Mouse (Mus musculus) left cerebral cortex, postnatal 10 days (tissue): ENCODE results near the gene Pet100. TPM values are rescaled to one million over a fixed set of nuclear protein-coding genes. Genes with fewer than 3 reads are reported as not detected.
"Not testable (repeated sequence)": the region's sequence is repeated elsewhere in the genome, so short reads cannot be mapped to it uniquely, and the experiment has no call there.

Source experiments
- DNase-seq, 2 experiments: peaks; one replicate each; pipeline ENCODE4 v3.0.0; 2021 to 2022; ENCODE audit warnings: low spot score in 2 of 2, mixed read lengths in 1 of 2; ENCODE audit errors: extremely low spot score in 1 of 2
- intact Hi-C: fragments of 180-260 bp; cut with DNase I; formaldehyde crosslinking; loops from one replicate; pipeline ENCODE4 v1.15.1; 2025
- total RNA-seq, 2 experiments: library from RNA; stranded (reverse); gene quantifications; 2 replicates each; pipeline ENCODE4 v1.2.3; 2021

Gene Pet100
- 10 to 100 TPM; 78.6 to 80.1 TPM for total RNA-seq

DNA sequence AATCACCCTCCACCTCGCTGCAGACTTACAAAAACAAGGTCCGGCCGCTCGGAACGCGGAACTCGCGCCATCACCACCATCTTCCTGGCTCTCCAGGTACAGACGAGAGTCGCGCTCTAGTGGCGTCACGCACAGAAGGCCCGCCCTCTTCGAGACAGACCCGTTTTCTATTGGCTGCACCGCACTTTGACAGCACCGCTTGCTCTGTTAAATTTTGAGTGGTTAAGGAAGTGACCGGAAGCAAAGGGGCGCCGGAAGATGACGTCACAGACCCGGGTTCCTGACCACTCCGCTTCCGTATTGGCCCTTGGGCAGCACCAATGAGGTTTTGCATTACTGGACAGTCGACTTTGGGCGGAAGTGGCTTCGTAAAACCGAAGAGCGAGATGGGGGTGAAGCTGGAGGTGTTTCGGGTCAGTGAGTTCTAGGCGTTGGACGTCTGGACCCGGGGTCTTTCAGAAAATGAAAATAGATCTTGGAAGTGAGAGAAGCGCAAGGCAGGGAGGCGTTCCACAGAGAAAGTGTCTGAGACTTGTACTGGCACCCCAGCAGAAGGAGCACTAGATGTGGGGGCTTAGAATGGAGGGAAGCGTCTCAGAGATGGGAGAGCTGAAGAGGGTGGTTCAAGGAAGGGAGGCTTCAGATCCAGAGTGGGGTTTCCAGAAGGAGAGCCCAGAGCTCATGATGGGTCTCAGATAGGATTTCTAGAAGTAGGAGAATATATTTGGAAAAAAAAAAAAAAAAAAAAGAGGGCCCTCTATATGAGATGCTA lies at the start of gene Pet100, which contains the start of gene Xab2:
TSS of gene Pet100 (plus strand) at position 350 of the 772 bp plus-strand sequence.
TSS of gene Xab2 (minus strand) at position 118 of the 772 bp plus-strand sequence.
- peak; percentile 99 for DNase-seq
- intact Hi-C loops: no loop called here

DNA sequence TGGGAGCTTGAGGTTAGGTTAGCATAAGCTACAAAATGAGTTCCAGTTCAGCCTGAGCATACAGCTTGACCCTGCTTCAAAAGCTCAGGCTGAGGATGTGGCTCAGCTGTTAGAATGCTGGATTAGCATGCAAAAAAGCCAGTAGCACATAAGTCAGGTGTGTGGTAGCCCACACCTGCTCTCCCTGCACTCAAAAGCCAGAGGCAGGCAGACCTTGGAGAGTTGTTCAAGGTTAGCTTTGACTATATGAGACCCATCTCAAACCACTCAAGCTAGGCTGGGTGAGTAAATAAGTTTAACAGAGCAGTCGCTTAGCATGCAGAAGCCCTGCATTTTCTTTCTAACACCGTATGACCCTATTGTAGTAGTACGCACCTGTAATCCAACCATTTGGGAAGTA lies 46.8 kb upstream of the Pet100 start:
- DNase-seq: no peak
- intact Hi-C loops: no loop called here

DNA sequence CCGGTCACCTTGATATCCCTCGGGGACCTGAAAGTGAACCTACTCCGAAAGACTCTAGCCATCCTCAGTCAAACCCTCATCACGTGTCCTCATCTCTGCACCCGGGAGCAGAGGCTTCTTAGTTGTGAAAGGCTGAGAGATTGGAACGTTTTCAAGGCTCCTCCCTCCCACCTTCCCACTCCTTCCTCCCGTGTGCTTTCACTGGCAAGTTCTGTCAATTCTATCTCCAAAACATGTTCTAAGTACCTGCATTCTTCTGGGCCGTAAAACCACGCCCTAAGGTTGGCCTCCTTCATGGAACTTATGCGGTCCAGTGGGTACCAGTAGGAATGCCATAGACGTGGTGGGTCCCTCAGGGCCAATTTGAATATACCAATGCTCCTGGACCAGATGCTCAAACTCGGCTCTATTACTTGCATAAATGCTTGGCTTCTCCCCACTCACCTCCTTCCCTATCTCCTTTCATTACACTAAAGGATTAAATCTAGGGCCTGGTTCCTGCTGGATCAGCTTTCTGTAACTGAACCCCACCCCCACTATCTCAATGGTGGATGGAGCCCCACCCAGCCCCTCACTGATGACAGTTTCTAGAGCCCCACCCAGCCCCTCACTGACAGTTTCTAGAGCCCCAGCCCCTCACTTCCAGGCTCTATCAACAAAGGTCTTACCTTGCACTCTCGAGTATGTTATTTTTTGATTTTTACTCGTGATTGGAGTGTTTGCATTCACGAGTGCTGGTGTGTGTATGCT lies 45.0 kb upstream of the Pet100 start:
- intact Hi-C loops: no loop called here

DNA sequence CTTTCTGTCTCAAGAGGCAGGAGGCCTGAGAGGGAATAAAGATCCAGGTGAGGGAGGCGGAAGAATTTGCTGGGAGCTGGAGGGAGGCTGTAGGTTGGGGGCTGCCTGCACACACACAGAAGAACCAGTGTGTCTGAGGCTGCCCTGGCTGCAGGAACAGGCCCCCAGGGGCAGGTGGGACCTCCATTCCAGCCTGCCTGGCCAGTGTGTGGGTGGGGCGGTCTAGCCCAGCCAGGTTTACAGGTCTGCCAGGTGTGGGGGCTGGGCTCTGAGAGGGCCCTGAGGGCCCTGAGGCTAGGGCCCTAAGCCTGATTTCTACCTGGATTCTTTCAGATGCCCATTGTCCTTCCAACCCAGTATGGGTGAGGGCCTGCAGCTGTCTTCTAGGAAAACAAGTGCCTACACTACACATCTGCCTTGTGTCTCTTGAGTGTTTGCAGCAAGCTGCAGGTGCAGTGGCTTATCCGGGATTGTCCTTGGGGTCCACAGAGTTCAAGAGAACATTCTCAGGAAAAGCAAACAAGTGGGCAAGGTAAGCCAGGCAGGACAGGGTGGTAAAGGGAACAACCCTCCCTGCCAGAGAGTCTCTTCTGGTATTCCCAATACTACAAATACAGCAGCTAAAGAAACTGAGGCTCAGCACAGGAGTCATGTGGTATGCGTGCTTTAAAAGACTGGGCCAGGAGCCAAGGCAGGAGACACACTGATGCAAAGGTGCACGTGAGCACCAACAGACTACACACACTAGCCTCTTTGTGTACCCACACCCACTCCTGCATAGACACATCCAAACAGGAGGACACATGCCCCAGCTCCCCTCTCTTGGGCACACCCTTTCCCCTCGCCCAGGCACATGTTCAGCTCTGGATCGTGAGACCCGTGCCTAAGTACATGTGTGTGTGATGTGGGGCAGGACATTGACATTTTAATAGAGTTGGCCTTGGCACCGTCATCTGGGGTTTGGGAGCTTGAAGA lies 41.7 kb upstream of the Pet100 start:
- intact Hi-C loops: no loop called here
- DNase-seq: no peak

More for the DNA sequence above, 45.0 kb upstream of the Pet100 start:
- no peak for DNase-seq

DNA sequence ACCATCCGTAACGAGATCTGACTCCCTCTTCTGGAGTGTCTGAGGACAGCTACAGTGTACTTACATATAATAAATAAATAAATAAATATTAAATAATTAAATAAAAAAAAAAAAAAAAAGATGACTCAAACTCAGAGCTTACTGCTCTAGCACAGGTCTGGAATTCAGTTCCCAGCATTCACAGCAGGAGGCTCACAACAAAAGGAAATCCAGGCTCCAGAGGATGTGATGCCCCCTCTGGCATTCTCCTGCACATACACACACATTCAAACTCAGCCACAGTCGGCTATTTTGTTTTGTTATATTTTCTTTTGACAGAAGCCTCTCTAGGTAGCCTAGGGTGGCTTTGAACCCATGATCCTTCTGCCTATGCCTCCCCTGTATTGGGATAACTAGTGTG lies 39.4 kb upstream of the Pet100 start:
- DNase-seq, intact Hi-C loops: not testable (repeated sequence)

DNA sequence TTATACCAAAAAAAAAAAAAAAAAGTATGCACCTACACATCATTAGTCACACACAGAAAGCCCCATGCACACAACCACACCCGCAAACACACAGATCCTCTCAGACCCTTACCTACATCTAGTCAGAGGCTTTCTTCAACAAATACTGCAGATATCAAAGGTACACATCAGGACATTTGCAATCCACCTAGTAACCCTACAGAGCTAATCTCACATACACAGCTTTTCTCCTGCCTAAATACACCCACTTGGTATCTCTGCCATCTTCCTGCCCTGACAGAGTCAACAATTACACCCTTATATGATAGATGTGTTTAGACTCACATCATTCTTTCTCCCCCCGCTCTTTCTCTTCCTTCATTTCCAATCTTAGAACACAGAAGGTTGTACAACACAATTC lies 34.9 kb upstream of the Pet100 start:
- no peak for DNase-seq
- intact Hi-C loops: no loop called here

DNA sequence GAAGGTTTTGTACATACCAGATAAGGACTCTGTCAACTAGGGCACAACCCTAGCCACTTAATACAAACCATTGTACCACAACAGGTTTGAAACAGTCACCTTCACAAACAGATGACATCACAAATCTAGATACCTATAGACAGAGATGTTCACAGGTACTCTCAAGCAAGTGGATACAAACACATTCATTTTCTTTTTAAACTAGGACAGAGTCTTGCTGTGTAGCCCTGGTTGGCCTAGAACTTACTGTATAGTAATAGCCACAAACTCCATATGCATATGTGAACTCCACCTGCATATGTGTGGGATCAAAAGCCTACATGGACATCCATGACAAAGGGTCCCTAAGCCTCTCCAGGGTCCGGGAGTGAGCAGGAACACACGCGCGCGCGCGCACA lies 34.4 kb upstream of the Pet100 start, which contains the start of gene Camsap3:
TSS of gene Camsap3 (plus strand) at position 301 of the 398 bp plus-strand sequence.
- intact Hi-C loops: no loop called here

DNA sequence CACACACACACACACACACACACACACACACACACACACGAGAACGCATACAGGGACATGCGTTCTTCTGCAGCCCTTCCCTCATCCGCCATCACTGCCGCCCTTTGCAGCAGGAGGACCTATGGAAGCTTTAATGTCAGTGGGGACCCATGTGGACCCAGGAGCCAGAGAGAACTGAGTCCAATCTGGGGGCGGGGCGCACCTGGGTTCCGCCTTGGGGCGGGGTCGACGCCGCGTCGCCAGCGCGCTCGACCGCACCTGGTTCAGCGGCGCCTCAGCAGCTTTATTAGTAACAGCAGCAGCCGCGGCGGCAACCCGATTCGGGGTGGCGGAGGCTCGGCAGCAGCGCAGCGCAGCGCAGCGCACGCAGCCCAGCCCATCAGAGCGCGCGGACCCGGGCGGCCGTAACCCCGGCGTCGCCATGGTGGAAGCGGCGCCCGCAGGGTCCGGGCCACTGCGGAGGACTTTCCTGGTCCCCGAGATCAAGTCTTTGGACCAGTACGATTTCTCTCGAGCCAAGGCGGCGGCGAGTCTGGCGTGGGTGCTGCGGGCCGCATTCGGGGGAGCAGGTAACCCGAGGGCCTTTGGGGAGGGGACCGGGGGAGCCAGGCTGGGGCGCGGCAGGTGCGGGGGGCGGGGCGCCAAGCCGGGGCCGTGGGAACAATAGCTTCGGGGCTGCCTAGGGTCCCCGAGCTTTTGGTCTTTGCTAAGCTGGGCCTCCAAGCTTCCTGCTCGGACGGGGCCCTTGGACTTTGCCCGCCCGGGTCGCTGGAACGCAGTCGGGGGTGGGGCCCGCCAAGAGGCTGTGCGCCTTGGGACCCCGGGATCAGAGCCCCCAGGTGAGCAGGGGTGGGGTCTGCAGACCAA lies 33.7 kb upstream of the Pet100 start:
- DNase-seq: peak; percentile 55 to 76
- intact Hi-C loops: no loop called here

More for the DNA sequence above, 34.4 kb upstream of the Pet100 start, which contains the start of gene Camsap3:
- DNase-seq: no peak

DNA sequence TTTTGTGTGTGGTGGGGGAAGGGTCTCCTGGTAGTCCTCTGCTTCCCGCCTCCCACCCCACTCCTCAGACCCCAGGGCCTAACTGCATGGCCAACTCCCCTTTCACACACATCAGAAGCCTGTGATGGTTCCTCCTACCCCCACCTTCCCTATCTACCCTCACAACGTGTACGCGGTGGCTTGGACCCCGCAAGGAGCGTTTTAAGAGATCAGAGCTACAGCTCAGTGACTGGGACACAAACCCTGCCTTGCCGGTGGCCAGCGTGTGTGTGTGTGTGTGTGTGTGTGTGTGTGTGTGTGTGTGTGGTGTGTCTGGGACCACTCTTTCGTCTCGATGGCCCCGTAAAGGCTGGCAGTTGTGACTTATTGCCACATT lies 33.1 kb upstream of the Pet100 start:
- intact Hi-C loops: no loop called here
- no peak for DNase-seq

DNA sequence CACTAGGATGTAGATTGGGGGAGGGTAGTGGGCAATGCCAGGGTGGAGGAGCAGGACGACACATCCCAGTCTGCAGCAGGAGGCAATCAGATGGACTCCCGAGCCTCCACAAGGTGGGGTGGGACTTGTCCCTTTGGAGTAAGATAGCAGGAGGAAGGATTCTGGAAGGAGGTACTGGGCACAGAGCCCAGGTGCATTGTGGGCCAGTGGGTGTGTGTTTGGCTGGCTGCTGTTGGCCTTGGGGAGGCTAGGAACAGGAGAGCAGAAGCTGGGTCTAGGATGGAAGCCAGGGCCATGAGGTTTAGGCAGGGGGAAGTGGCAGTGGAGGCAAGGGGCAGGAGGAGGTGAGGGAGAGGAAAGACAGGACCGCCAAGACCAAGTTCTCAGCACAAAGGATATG lies 27.9 kb upstream of the Pet100 start:
- DNase-seq: no peak
- intact Hi-C loops: no loop called here

DNA sequence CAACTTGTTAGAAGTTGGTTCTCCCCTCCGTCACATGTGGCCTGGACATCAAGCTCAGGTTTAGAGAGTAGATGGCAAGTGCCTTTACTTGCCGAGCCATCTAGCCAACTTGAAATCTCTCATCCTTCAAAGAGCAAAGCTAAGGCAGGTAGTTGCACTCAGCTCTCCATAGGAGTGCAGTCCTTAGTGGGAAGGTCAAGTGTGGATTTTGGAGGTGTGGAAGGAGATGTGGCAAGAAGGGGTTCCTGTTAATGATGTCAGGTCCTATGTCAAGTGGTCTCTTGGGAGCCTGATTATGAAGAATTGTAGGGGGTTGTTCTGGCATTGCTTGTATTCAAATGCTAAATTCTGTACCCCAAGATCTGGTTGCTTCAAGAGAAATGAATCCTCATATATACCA lies 26.9 kb upstream of the Pet100 start:
- intact Hi-C loops: no loop called here

DNA sequence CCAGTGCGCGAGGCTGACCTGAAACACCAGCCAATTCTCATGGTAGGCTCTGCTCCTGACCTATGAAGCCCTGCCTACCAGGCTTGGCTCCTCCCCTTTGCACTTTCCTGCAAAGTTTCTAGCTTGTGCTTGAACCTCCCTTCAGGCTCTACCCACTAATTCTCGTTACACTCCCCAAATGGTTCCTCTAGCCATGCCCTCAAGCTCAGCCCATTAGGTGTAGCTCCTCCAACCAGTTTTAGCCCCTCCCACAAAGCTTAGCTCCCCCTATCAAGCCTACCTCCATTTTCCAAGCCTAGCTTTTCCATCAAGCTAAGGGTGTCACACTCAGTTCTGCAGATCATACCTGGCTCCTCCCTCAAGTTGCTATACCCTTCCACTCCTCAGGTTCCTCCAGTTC lies 23.3 kb upstream of the Pet100 start:
- no peak for DNase-seq
- intact Hi-C loops: no loop called here

More for the DNA sequence above, 26.9 kb upstream of the Pet100 start:
- no peak for DNase-seq

DNA sequence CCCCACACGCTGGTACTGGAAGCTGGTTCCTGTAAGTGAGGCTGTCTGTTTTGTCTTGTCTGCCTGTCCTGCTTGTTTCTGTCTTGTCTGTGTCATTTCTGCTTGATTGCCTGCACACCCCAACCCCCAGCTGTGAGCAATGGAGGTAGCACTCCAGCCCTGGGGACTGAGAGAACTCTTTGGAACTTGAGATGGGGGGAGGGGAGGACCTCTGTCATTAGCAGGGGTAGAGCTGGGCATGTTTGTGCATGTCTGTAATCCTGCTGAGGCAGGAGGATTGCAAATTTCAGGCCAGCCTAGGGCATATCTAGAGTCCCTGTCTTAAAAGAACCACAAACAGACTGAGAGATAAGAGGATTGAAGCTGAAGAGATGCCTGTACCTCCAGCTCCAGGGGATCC lies 22.1 kb upstream of the Pet100 start:
- no peak for DNase-seq
- intact Hi-C loops: no loop called here

DNA sequence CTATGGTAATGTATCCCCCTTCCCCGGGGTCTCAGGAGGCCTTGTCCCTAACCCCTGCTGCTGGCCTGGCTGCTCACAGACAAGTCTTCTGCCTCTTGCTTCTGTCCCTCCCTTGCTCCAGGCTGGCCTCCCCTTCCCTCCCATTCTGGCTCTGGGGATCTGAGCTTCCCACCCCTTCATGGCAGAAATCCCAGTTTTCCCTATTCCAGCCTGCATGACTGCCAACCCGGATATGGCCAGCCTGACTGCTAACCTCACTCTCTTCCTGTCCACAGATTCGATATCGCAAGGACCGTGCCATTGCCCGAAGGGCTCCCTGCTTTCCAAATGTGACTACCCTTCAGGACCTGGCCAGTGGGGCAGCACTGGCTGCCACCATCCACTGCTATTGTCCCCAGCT lies 20.9 kb upstream of the Pet100 start:
- intact Hi-C loops: no loop called here
- no peak for DNase-seq

DNA sequence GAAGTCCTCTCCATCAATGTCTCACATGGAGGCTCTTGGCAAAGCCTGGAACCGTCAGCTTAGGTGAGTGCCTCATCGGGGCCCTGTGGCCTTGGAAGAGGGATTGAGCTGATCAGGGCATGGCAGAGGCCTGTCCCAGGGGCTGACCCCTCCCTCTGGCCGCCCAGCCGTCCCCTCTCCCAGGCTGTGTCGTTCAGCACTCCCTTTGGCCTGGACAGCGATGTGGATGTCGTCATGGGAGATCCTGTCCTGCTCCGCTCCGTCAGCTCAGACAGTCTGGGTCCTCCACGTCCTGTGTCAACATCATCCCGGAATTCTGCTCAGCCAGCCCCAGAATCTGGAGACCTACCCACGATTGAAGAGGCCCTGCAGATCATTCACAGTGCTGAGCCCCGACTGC lies 17.9 kb upstream of the Pet100 start:
- DNase-seq: no peak
- intact Hi-C loops: no loop called here

DNA sequence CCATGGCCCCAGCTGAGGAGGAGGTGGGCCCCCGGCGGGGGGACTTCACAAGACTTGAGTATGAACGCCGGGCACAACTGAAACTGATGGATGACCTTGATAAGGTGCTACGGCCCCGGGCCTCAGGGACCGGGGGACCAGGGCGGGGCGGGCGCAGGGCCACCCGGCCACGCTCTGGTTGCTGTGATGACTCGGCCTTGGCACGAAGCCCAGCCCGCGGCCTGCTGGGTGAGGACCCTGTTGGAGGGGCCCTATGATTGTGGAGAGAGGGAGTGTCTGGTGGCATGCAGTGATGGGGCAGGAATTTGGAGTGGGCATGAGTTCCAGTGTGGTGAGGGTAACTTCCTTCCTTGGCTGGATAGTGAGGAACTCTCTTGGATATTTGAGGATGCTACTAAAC lies 14.8 kb upstream of the Pet100 start:
- intact Hi-C loops: no loop called here
- peak in 1 of 2 experiments; percentile 55 for DNase-seq

DNA sequence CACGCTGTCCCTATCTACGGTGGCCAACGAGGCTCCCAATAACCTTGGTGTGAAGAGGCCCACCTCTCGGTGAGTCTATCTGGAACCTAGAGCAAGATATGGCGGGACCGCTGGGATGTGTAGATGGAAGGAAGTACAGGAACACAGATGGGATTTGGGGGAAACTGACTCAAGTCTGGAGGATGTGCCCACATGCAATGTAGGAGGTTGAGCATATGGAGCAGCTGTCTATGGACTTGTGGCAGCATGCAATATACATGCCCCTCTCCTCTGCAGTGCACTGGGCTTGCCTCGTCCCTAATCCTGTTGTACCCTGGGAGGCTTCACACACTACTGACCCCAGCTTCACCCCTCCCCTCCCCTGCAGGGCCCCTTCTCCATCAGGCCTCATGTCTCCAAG lies 13.5 kb upstream of the Pet100 start:
- intact Hi-C loops: no loop called here
- no peak for DNase-seq
